Comparison of ENCODE assay signal across 7 mouse cellular contexts in the genomic region with DNA sequence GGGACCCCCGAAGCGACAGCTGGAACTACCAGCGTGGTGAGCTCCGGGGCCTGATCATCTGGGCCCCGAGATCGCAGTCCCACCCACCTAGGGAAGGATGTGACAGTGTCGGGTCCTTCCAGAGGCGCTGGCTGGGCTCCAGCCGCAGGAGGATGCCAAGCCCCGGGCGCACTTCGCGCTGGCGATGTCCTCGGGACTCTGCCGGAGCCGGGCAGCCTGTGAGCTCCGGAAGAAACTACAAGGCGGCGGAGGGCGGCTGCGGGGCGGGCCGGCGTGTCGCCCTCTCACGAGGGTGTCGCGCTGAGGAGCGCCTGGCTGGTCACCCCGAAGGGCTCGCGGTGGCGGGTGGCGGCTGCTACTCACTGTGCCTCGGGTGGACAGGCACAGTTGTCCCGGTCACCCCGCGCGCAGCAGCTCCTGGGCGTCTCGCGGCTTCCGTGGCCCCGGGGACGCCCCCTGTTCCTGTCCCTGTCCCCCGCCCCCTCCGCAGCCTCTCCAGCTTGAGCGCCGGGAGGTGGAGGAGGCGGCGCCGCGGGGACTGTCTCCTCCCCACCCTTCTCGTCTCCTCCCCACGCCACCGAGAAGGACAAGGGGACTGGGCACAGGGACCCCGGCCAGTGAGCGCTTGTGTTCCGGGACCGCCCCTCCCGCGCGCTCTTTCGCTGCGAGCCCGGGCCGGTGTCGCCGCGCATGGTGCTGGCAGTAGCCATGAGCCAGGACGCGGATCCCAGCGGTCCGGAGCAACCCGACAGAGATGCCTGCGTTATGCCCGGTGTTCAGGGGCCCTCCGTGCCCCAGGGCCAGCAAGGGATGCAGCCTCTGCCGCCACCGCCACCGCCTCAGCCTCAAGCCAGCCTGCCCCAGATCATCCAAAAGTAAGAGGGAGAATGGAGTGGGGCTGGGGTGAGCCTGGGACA. TPM values are rescaled to one million over a fixed set of nuclear protein-coding genes. Genes with fewer than 3 reads are reported as not detected.
DNase-seq lines count a peak whose midpoint lies in the region; ATAC-seq and TF ChIP-seq lines count a peak whose summit lies in the region.

TSS of gene Rbm20 (plus strand) at position 589 of the 917 bp plus-strand sequence.

- peak within 1 kb of the TSS; percentile 86 for H3K4me2 ChIP-seq in heart, embryonic 14.5 days (ENCODE audit: low read length)
- peak within 1 kb of the TSS; percentile 99 for H3K4me2 ChIP-seq in kidney, embryonic 15.5 days
- peak within 1 kb of the TSS; percentile 91 for H3K4me2 ChIP-seq in lung, postnatal 0 days (replicated peaks; ENCODE audit: low read depth, low read length)

- H3K27ac ChIP-seq in ES-Bruce4 (ENCODE audit: insufficient read depth, low read length) = no peak within 1 kb of the TSS
- no peak within 1 kb of the TSS for H3K27ac ChIP-seq in embryonic fibroblast, embryonic 13.5 days (ENCODE audit: insufficient read depth, low read length)
- peak within 1 kb of the TSS; percentile 91 to 92 for H3K27ac ChIP-seq in heart, embryonic 14.5 days (replicated peaks in 1 of 2; ENCODE audit: control insufficient read depth in 1 of 2, insufficient read depth in 1 of 2, low read depth in 2 of 2, low read length in 2 of 2)
- no peak within 1 kb of the TSS for H3K27ac ChIP-seq in kidney, embryonic 15.5 days
- no peak within 1 kb of the TSS for H3K27ac ChIP-seq in lung, postnatal 0 days (ENCODE audit: low read length)

- TF ChIP-seq EP300 in ES-Bruce4 (IDR thresholded peaks at IDR 0.05; ENCODE audit: insufficient read depth, low read depth, low read length) = no peak
- TF ChIP-seq EP300 in lung, postnatal 0 days (IDR thresholded peaks at IDR 0.05) = no peak

- H3K4me1 ChIP-seq in ES-Bruce4 (ENCODE audit: control insufficient read depth, insufficient read depth, low read length) = peaks cover 4% of the 10 kb centered on the region
- peaks cover 2% of the 10 kb centered on the region; the same call in 1 of the 2 replicates for H3K4me1 ChIP-seq in embryonic fibroblast, embryonic 13.5 days (ENCODE audit: control insufficient read depth, insufficient read depth, low read length)
- peaks cover 4 to 21% of the 10 kb centered on the region in 2 experiments for H3K4me1 ChIP-seq in heart, embryonic 14.5 days (ENCODE audit: control insufficient read depth in 2 of 2, insufficient read depth in 2 of 2, low read length in 2 of 2)
- peaks cover 10% of the 10 kb centered on the region for H3K4me1 ChIP-seq in kidney, embryonic 15.5 days
- peaks cover 6% of the 10 kb centered on the region; the same call in 1 of the 2 replicates for H3K4me1 ChIP-seq in lung, postnatal 0 days (ENCODE audit: insufficient read depth, low read depth, low read length)

- H3K36me3 ChIP-seq in ES-Bruce4 (ENCODE audit: control insufficient read depth, insufficient read depth, low read length, poor library complexity, severe bottlenecking) = no peaks in the 10 kb centered on the region
- H3K36me3 ChIP-seq in heart, embryonic 14.5 days (ENCODE audit: control insufficient read depth, insufficient read depth, low read length) = no peaks in the 10 kb centered on the region
- H3K36me3 ChIP-seq in kidney, embryonic 15.5 days = no peaks in the 10 kb centered on the region
- H3K36me3 ChIP-seq in lung, postnatal 0 days (ENCODE audit: insufficient read depth, low read length) = no peaks in the 10 kb centered on the region

- peak; percentile 94 for ATAC-seq in heart, embryonic 14.5 days (ENCODE audit: insufficient number of reproducible peaks, insufficient read depth, low FRiP score, low read depth)
- ATAC-seq in kidney, embryonic 15.5 days (replicated peaks; ENCODE audit: low FRiP score) = peak; percentile 85
- ATAC-seq in lung, postnatal 0 days = peak; percentile 79

- WGBS in heart, embryonic 14.5 days = under 1% methylated on average over 73 of the region's 82 CpGs
- WGBS in kidney, embryonic 15.5 days = under 1% methylated on average over 80 of the region's 82 CpGs
- WGBS in lung, postnatal 0 days = under 1% methylated on average over 56 of the region's 82 CpGs

- no peak for TF ChIP-seq POLR2A in ES-Bruce4 (IDR thresholded peaks at IDR 0.05; ENCODE audit: insufficient read depth, low read length)
- TF ChIP-seq POLR2A in embryonic fibroblast, embryonic 13.5 days (IDR thresholded peaks at IDR 0.05; ENCODE audit: low read depth, low read length) = no peak

- DNase-seq in ZHBTc4 (ENCODE audit: low read depth, low spot score) = peak; percentile 64
- peak; percentile 29 for DNase-seq in lung, postnatal 0 days (ENCODE audit: low spot score)
- peak; percentile 49 for DNase-seq in right cerebral cortex, postnatal 25 days

- no peak for TF ChIP-seq CTCF in ES-Bruce4 (IDR thresholded peaks at IDR 0.05; ENCODE audit: low read depth, low read length)
- TF ChIP-seq CTCF in embryonic fibroblast, embryonic 13.5 days (IDR thresholded peaks at IDR 0.05; ENCODE audit: borderline replicate concordance, insufficient read depth, low read length) = no peak
- no peak for TF ChIP-seq CTCF in lung, postnatal 0 days (IDR thresholded peaks at IDR 0.05)

- peaks cover 15% of the 10 kb centered on the region for H3K27me3 ChIP-seq in ES-Bruce4 (ENCODE audit: control insufficient read depth, insufficient read depth, low read length, poor library complexity, severe bottlenecking)
- H3K27me3 ChIP-seq in heart, embryonic 14.5 days (ENCODE audit: control insufficient read depth, insufficient read depth, low read length) = 0 out of 2 replicates have a peak, but pooled peaks cover 4% of the 10 kb centered on the region
- peaks cover 73% of the 10 kb centered on the region for H3K27me3 ChIP-seq in kidney, embryonic 15.5 days
- peaks cover 70% of the 10 kb centered on the region for H3K27me3 ChIP-seq in lung, postnatal 0 days (replicated peaks; ENCODE audit: insufficient read depth, low read length)

- H3K4me3 ChIP-seq in ES-Bruce4 (ENCODE audit: low read depth, low read length) = peak within 1 kb of the TSS; percentile 75
- H3K4me3 ChIP-seq in embryonic fibroblast, embryonic 13.5 days (ENCODE audit: insufficient read depth, low read length) = peak within 1 kb of the TSS; percentile 51
- peak within 1 kb of the TSS; percentile 79 to 85 for H3K4me3 ChIP-seq in heart, embryonic 14.5 days (ENCODE audit: control insufficient read depth in 1 of 2, insufficient read depth in 1 of 2, low read depth in 1 of 2, low read length in 2 of 2)
- H3K4me3 ChIP-seq in kidney, embryonic 15.5 days (replicated peaks) = peak within 1 kb of the TSS; percentile 63
- H3K4me3 ChIP-seq in lung, postnatal 0 days (ENCODE audit: low read depth, low read length) = peak within 1 kb of the TSS; percentile 47

- no peaks in the 10 kb centered on the region for H3K9me3 ChIP-seq in ES-Bruce4 (replicated peaks; ENCODE audit: control insufficient read depth, insufficient read depth, low read length, poor library complexity, severe bottlenecking)
- no peaks in the 10 kb centered on the region for H3K9me3 ChIP-seq in heart, embryonic 14.5 days (ENCODE audit: control insufficient read depth, low read length)
- H3K9me3 ChIP-seq in kidney, embryonic 15.5 days (replicated peaks) = no peaks in the 10 kb centered on the region
- no peaks in the 10 kb centered on the region for H3K9me3 ChIP-seq in lung, postnatal 0 days (ENCODE audit: low read length)

- peak within 1 kb of the TSS; percentile 63 for H3K9ac ChIP-seq in ES-Bruce4 (ENCODE audit: low read depth, poor library complexity, severe bottlenecking)
- H3K9ac ChIP-seq in heart, embryonic 14.5 days (ENCODE audit: low read length) = peak within 1 kb of the TSS; percentile 90
- peak within 1 kb of the TSS; percentile 55 for H3K9ac ChIP-seq in kidney, embryonic 15.5 days
- H3K9ac ChIP-seq in lung, postnatal 0 days (replicated peaks; ENCODE audit: low read depth) = no peak within 1 kb of the TSS

RNA-seq across cellular contexts. Expression of gene Rbm20, which starts in this region (rescaled TPM):
- 6.3 and 6.5 TPM in 2 replicates for polyA plus RNA-seq in ES-Bruce4 (2011; ENCODE audit: insufficient read depth, insufficient read length, low read depth, missing spikeins)
- polyA plus RNA-seq in embryonic fibroblast, embryonic 13.5 days (2011; ENCODE audit: insufficient read length, low read depth, missing spikeins) = 1.5 and 2.4 TPM in 2 replicates
- polyA plus RNA-seq in heart, embryonic 14.5 days (2014; fragmentation: Nextera tagmentation; extraction: Ambion mirVana) = 52.0 and 55.2 TPM in 2 replicates
- polyA plus RNA-seq in kidney, embryonic 15.5 days (2015; fragmentation: Nextera tagmentation; extraction: Ambion mirVana) = 2.9 and 3.0 TPM in 2 replicates
- 0.51 and 0.58 TPM in 2 replicates for polyA plus RNA-seq in lung, postnatal 0 days (2015; fragmentation: Nextera tagmentation; extraction: Ambion mirVana)

Comparison
In these comparisons a context has a peak if more than half of its experiments do, and no peak if none do; other contexts are left out.
1. Peak in DNase-seq, ATAC-seq, H3K4me3 ChIP-seq and H3K4me2 ChIP-seq in lung, postnatal 0 days; RNA of the gene not detected or under 1 TPM.
2. H3K27ac ChIP-seq: peak in heart, embryonic 14.5 days (2 of 2); none in ES-Bruce4 (single experiment), embryonic fibroblast, embryonic 13.5 days (single experiment), kidney, embryonic 15.5 days (single experiment) and lung, postnatal 0 days (single experiment).
3. Peak in every context shown above with its lines, with median percentiles within 50 percentile points of each other: H3K4me3 ChIP-seq, DNase-seq, ATAC-seq and H3K4me2 ChIP-seq.